Mouse (Mus musculus) olfactory bulb, adult 2 months (tissue): ENCODE measurements around the gene 1700056E22Rik.

Experiments used
- CTCF ChIP-seq: fragments of 200-500 bp; IDR thresholded peaks from 2 replicates; pipeline ENCODE4 v1.5.1; 2012; ENCODE audit warnings: low read depth, mild to moderate bottlenecking, low read length, moderate library complexity; ENCODE audit not compliant: insufficient read depth
- POLR2A ChIP-seq: fragments of 200-500 bp; IDR thresholded peaks from 2 replicates; pipeline ENCODE4 v1.6.1; 2012; ENCODE audit warnings: mild to moderate bottlenecking, low read depth, low read length, moderate library complexity; ENCODE audit not compliant: insufficient read depth

DNA sequence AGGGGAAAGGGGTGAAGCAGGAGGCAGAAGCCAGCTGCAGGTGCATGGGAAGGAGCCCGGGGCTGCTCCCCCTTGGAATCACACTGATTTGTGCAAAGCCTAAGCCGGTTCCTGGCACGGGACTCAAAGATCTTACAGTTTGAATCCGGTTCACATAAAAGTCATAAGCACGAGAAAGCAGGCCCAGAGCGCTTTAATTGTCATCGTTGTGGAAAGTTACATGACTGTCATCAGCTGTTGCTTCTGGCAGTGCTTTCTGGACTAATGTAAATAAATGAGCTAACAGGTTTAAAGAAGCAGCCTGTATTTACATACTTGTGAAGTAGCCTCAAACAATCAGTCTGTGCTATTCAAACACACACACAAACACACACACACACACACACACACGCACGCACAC, 26.3 kb upstream of the 1700056E22Rik start:
- TF ChIP-seq CTCF: no peak
- TF ChIP-seq POLR2A: no peak
